Mouse (Mus musculus) embryonic facial prominence, embryonic 12.5 days (tissue): Measurements from ENCODE around the gene Trex1. TPM values are rescaled to one million over a fixed set of nuclear protein-coding genes. Genes with fewer than 3 reads are reported as not detected.

Experiments
- ATAC-seq: fragments of 200-750 bp; cut with Nextera tagmentation; 2 replicates; pipeline ENCODE4 v1.8.0; 2017; ENCODE audit not compliant: insufficient number of reproducible peaks, insufficient read depth, low FRiP score, low TSS enrichment
- H3K27ac ChIP-seq: fragments of 300-500 bp; sonication (generic); 2 replicates; pipeline ENCODE4 v1.5.1; 2016; ENCODE audit warnings: mild to moderate bottlenecking
- H3K27me3 ChIP-seq: fragments of 300-500 bp; sonication (generic); 2 replicates; pipeline ENCODE4 v1.6.1; 2016; ENCODE audit warnings: mild to moderate bottlenecking, moderate library complexity
- H3K36me3 ChIP-seq: fragments of 300-500 bp; sonication (generic); 2 replicates; pipeline ENCODE4 v1.6.1; 2016; ENCODE audit warnings: mild to moderate bottlenecking
- H3K4me1 ChIP-seq: fragments of 300-500 bp; sonication (generic); 2 replicates; pipeline ENCODE4 v1.6.1; 2016
- H3K4me2 ChIP-seq: fragments of 300-500 bp; sonication (generic); replicated peaks from 2 replicates; pipeline ENCODE4 v1.6.1; 2016; ENCODE audit warnings: mild to moderate bottlenecking, moderate library complexity
- H3K4me3 ChIP-seq: fragments of 300-500 bp; sonication (generic); 2 replicates; pipeline ENCODE4 v1.5.1; 2016; ENCODE audit warnings: mild to moderate bottlenecking
- H3K9ac ChIP-seq: fragments of 300-500 bp; sonication (generic); 2 replicates; pipeline ENCODE4 v1.6.1; 2016; ENCODE audit warnings: mild to moderate bottlenecking, moderate library complexity
- H3K9me3 ChIP-seq: fragments of 300-500 bp; sonication (generic); 2 replicates; pipeline ENCODE4 v1.6.1; 2016; ENCODE audit warnings: mild to moderate bottlenecking, moderate library complexity
- WGBS: fragments of 180-500 bp; shearing (Covaris S2); methylation state at CpG from one replicate; pipeline ENCODE4 v1.1.7; 2016; 5-methylcytosine and 5-hydroxymethylcytosine counted together
- polyA plus RNA-seq: library from polyadenylated mRNA; unstranded; fragments of >200 nt; fragmentation: Nextera tagmentation; extraction: Ambion mirVana; gene quantifications from 2 replicates; pipeline ENCODE4 v1.2.1, GENCODE M21; 2016

Trex1 gene
- polyA plus RNA-seq, 1 experiment from 2014 or later: 10.3 TPM

GRCm38 (mm10) chr9:109056081-109056690, 3.3 kb downstream of the Trex1 start:
- Histone ChIP-seq H3K36me3 (peaks cover 55% of the 10 kb centered on the region), H3K27me3 (no peaks in the 10 kb centered on the region)
- WGBS: 93% methylated on average over 17 of the region's 17 CpGs

GRCm38 (mm10) chr9:109055271-109056030, 4.1 kb downstream of the Trex1 start:
- peak overlapping the region; percentile 42 for H3K4me2 ChIP-seq
- peaks cover 49% of the 10 kb centered on the region for H3K36me3 ChIP-seq
- peak overlapping the region; percentile 22 for H3K4me3 ChIP-seq
- peak overlapping the region; percentile 84 for H3K27ac ChIP-seq
- H3K9me3 ChIP-seq: no peaks in the 10 kb centered on the region
- no peak for ATAC-seq
- no peaks in the 10 kb centered on the region for H3K27me3 ChIP-seq
- H3K9ac ChIP-seq: no peak overlapping the region
- 90% methylated on average over 12 of the region's 12 CpGs for WGBS
- H3K4me1 ChIP-seq: peaks cover 22% of the 10 kb centered on the region

More at GRCm38 (mm10) chr9:109056081-109056690, 3.3 kb downstream of the Trex1 start:
- no peak overlapping the region for H3K27ac ChIP-seq
- ATAC-seq: no peak
- no peak overlapping the region for H3K9ac ChIP-seq
- H3K4me1 ChIP-seq: peaks cover 22% of the 10 kb centered on the region
- H3K9me3 ChIP-seq: no peaks in the 10 kb centered on the region
- no peak overlapping the region for H3K4me3 ChIP-seq
- no peak overlapping the region for H3K4me2 ChIP-seq

- Histone ChIP-seq H3K4me2 (peak overlapping the region; percentile 42), H3K36me3 (peaks cover 45% of the 10 kb centered on the region), H3K4me1 (peaks cover 22% of the 10 kb centered on the region), H3K27ac (peak overlapping the region; percentile 84), H3K9ac (peak overlapping the region; percentile 36; the same call in 1 of the 2 replicates), H3K4me3 (peak overlapping the region; percentile 22), H3K9me3 (no peaks in the 10 kb centered on the region), H3K27me3 (no peaks in the 10 kb centered on the region)
- WGBS: 8% methylated on average over 6 of the region's 7 CpGs
- peak; percentile 62 for ATAC-seq
Observed at GRCm38 (mm10) chr9:109054712-109055111, 4.8 kb downstream of the Trex1 start.

- Histone ChIP-seq H3K27me3 (no peaks in the 10 kb centered on the region), H3K9ac (no peak overlapping the region), H3K4me3 (no peak overlapping the region), H3K36me3 (peaks cover 45% of the 10 kb centered on the region), H3K9me3 (no peaks in the 10 kb centered on the region), H3K4me1 (peaks cover 16% of the 10 kb centered on the region), H3K4me2 (no peak overlapping the region), H3K27ac (peak overlapping the region; percentile 36; the same call in 1 of the 2 replicates)
- 70% methylated on average over 6 of the region's 6 CpGs for whole genome bisulfite sequencing
- no peak for ATAC-seq
Observed at GRCm38 (mm10) chr9:109053851-109054250, 5.7 kb downstream of the Trex1 start.

- 77% methylated on average over 3 of the region's 3 CpGs for WGBS
- ATAC-seq: no peak
- Histone ChIP-seq H3K27me3 (no peaks in the 10 kb centered on the region), H3K27ac (no peak overlapping the region), H3K4me1 (peaks cover 12% of the 10 kb centered on the region), H3K9me3 (no peaks in the 10 kb centered on the region), H3K4me3 (no peak overlapping the region), H3K4me2 (no peak overlapping the region), H3K9ac (no peak overlapping the region), H3K36me3 (peaks cover 43% of the 10 kb centered on the region)
Observed at GRCm38 (mm10) chr9:109053366-109053765, 6.2 kb downstream of the Trex1 start.

DNA sequence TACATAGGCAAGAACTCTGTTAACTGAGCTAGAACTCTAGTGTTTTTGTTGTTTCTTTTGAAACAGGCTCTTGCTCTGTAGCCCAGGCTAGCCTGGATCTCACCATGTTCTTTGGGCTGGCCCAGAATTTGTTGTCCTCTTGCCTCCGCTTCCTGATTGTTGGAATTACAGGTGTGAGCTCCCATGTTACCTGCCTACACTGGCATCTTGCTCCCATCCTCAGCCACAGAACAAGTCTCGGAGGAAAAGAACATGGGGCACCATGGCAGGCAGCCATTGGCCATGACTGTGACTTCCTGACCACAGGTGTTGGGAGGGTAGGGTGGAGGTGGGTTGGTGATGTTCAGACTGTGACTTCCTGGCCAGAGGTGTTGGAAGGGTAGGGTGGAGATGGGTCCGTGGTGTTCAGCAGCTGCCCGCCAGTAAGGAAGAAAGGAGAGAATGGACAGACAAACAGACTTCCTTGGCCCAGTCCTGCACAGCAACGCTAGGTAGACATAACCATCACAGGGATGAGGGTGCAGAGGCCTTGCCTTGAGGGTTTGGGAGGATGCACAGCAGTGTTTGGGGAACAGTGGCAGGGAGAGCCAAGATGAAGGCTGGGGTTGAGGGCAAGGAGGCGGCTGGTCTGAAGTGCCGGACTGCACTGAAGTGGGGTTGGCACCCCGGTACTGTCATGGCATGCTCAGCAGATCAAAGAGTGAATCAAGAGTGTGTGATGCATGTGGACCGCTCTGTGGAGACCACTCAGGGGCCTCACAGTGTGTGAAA, 6.9 kb downstream of the Trex1 start:
- Histone ChIP-seq H3K27me3 (no peaks in the 10 kb centered on the region), H3K36me3 (peaks cover 40% of the 10 kb centered on the region), H3K4me2 (no peak overlapping the region), H3K27ac (no peak overlapping the region), H3K9me3 (no peaks in the 10 kb centered on the region), H3K4me3 (no peak overlapping the region), H3K4me1 (peaks cover 12% of the 10 kb centered on the region), H3K9ac (no peak overlapping the region)
- no peak for ATAC-seq
- WGBS: 81% methylated on average over 9 of the region's 9 CpGs

GRCm38 (mm10) chr9:109051651-109052489, 7.7 kb downstream of the Trex1 start:
- Histone ChIP-seq H3K36me3 (peaks cover 33% of the 10 kb centered on the region), H3K9ac (no peak overlapping the region), H3K4me2 (no peak overlapping the region), H3K27ac (no peak overlapping the region), H3K4me1 (peaks cover 12% of the 10 kb centered on the region), H3K27me3 (no peaks in the 10 kb centered on the region), H3K9me3 (no peaks in the 10 kb centered on the region), H3K4me3 (no peak overlapping the region)
- 89% methylated on average over 10 of the region's 10 CpGs for WGBS
- no peak for ATAC-seq

GRCm38 (mm10) chr9:109051011-109051501, 8.5 kb downstream of the Trex1 start:
- Histone ChIP-seq H3K9me3 (no peaks in the 10 kb centered on the region), H3K27me3 (no peaks in the 10 kb centered on the region), H3K36me3 (peaks cover 25% of the 10 kb centered on the region), H3K27ac (no peak overlapping the region), H3K4me3 (no peak overlapping the region), H3K9ac (no peak overlapping the region), H3K4me2 (no peak overlapping the region), H3K4me1 (peaks cover 12% of the 10 kb centered on the region)
- 87% methylated on average over 13 of the region's 13 CpGs for WGBS
- ATAC-seq: no peak

DNA sequence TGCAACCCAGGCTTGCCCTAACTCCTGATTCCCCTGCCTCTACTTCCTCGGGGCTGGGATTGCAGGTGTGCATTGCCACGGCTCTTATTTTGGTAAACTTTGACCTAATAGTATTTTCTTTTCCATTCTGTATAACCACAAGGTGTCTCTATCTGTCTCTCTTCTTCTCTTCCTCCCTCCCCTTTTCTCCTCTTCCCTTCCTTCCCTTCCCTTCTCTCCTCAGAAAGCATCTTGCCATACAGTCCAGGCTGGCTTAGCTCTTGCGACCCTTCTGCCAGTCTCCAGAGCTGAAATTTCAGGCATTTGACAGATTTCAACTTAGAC, 8.9 kb downstream of the Trex1 start:
- WGBS: 65% methylated on average over 3 of the region's 3 CpGs
- Histone ChIP-seq H3K4me3 (no peak overlapping the region), H3K27ac (no peak overlapping the region), H3K27me3 (no peaks in the 10 kb centered on the region), H3K9me3 (no peaks in the 10 kb centered on the region), H3K9ac (no peak overlapping the region), H3K36me3 (peaks cover 23% of the 10 kb centered on the region), H3K4me1 (peaks cover 12% of the 10 kb centered on the region), H3K4me2 (no peak overlapping the region)
- ATAC-seq: no peak

DNA sequence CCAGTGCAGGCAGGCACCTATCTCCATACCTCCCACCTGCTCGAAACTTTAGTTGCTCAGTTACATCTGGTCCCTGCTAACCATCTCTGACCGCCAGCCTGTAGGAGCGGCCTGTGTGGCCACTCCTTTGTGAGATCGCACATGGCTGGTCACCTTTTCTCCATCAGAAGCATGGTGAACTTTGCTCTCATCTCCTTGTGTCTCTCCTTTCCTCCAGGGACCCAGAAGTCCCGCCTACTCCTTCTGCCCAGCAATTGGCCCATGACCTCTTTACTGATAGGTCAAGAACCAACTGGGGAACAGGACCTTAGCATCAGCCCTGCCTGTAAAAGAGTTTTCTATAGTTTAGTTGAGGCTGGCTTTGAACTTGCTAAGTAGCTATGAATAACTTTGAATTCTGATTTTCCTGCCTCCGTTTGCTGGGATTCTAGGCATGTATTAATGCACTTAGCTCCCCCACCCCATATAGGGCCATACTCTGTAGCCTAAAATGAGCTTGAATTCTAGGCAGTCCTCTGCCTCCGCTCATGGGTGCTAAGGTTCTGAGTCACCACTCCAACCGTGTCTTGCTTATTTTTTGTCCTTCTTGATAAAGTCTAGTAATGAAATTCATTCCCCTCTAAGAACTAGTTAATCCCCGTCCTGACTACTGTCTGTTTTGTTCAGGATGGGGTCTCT, 9.4 kb downstream of the Trex1 start:
- Histone ChIP-seq H3K4me2 (no peak overlapping the region), H3K4me3 (no peak overlapping the region), H3K4me1 (peaks cover 8% of the 10 kb centered on the region), H3K27ac (no peak overlapping the region), H3K9me3 (no peaks in the 10 kb centered on the region), H3K9ac (no peak overlapping the region), H3K27me3 (no peaks in the 10 kb centered on the region), H3K36me3 (peaks cover 23% of the 10 kb centered on the region)
- 77% methylated on average over 9 of the region's 9 CpGs for WGBS
- no peak for ATAC-seq

GRCm38 (mm10) chr9:109049316-109049715, 10.2 kb downstream of the Trex1 start:
- 76% methylated on average over 7 of the region's 7 CpGs for WGBS
- no peak for ATAC-seq

More at GRCm38 (mm10) chr9:109049316-109049715, 10.2 kb downstream of the Trex1 start:
- H3K9me3 ChIP-seq: no peaks in the 10 kb centered on the region
- H3K4me1 ChIP-seq: peaks cover 1% of the 10 kb centered on the region; the same call in 1 of the 2 replicates
- H3K27me3 ChIP-seq: no peaks in the 10 kb centered on the region
- peaks cover 23% of the 10 kb centered on the region for H3K36me3 ChIP-seq
- H3K4me3 ChIP-seq: no peak overlapping the region
- H3K27ac ChIP-seq: no peak overlapping the region
- H3K4me2 ChIP-seq: no peak overlapping the region
- H3K9ac ChIP-seq: no peak overlapping the region
